Mouse (Mus musculus) effector memory CD4-positive, alpha-beta T cell, adult 7 months (primary cell): ENCODE results near the gene Grrp1. TPM values are rescaled to one million over a fixed set of nuclear protein-coding genes. Genes with fewer than 3 reads are reported as not detected.

ENCODE experiments used
- polyA plus RNA-seq: library from polyadenylated mRNA; unstranded; fragments of 100-300 nt; shearing (Covaris generic); gene quantifications from one replicate; pipeline ENCODE4 v1.2.1, GENCODE M21; 2017

Grrp1 gene
- polyA plus RNA-seq, result not detected

GRCm38 (mm10) chr4:134253722-134254324 is at the start of gene Grrp1:
Gene Grrp1 (minus strand): TSS chr4:134254106.

GRCm38 (mm10) chr4:134287575-134288025 is 33.7 kb upstream of the Grrp1 start, which contains the start of gene Pdik1l:
Gene Pdik1l (minus strand): TSS chr4:134287895.

GRCm38 (mm10) chr4:134246719-134247258 is 7.1 kb downstream of the Grrp1 start, which contains the start of gene Gm30191:
Gene Gm30191 (plus strand): TSS chr4:134246935.

DNA sequence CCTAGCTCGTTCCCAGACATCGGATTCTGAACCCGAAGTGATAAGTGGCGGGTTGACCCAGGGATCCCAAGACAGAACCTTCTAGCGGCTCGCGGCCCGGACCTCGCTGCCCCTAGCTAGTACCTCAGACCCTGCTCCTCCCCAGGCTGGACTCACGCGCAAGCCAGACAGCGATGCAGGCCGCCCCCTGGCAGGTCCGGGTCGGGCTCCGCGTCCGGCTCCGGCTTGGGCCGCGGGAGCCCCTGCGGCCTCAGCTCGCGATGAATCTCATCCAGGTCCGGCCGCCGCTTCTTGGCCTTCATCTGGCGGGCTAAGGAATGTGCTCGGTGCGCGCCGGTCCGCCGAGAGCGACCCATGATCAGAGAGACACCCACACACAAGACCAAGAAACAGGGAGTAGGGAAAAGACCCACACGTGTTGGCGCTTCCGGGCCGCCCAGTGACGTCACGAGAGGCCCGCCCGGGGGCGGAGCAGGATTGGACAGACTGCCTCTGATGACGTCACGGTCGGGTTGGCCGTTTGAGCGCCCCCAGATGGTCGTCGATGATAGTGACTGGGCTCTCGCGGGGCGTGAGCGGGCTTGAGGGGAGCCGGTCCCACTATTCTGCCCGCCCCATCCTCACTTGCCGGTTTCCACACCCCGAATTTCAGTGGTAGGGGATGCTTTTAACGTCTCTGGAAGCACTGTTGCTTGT is 8.6 kb downstream of the Grrp1 start, which contains the start of gene Zfp593:
TSS of gene Zfp593 (minus strand) at position 445 of the 696 bp plus-strand sequence.

DNA sequence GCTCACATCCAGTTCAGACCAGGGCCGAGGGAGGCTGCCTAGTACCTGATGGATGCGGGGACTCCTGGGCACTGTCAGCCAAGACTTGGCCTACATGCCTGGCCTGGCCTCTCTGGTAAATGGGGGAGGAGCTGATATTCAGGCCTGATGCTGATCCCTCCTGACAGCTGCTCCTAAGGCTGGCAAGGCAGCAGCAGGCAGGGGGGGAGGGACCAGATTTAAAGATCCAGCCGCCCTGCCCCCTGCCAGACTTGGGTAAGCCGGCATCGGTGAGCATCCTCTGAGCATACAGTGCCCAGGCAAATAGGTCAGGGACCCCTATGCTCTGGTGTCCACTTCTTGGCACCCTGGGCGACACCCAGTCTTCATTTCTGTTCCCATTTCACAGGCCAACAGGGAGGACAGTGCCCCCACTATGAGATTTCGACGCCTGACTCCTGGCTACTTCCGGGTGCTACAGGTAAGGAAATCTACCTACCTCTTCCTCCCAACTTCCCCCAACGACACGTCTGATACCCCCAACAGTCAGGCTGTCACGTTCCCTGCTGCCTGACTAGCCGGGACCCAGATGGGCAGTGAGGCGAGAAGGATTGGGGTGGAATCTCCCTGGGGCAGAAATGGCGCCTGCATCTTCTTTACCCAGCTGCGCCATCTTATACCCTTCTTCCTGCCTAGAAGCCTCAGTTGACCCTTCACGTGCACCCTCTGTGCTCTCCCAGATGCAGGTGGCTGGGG is 10.2 kb downstream of the Grrp1 start, which contains the start of gene E130218I03Rik:
TSS of gene E130218I03Rik (plus strand) at position 147 of the 735 bp plus-strand sequence.

DNA sequence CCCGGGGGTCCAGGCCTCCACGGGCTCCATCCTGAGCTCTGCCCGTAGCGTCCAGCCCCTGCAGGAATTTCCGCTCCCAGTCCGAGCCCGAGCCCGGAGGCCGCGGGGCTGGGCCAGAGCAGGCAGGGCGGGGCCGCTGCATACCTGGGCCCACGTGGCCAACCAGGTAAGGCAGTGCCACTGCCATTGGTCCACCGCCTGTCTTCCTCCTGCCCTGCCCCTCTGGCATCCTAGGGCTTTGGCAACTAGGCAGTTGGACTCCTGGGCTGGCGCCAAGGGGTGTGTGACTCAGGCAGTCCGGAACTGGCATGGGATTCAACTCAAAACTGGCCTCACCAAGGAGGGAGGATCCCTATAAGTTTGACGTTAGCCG is 15.6 kb downstream of the Grrp1 start, which contains the start of gene Cnksr1:
TSS of gene Cnksr1 (minus strand) at position 121 of the 373 bp plus-strand sequence.

GRCm38 (mm10) chr4:134227194-134227593 is 26.7 kb downstream of the Grrp1 start, which contains the start of gene Catsper4:
Gene Catsper4 (minus strand): TSS chr4:134227383.

DNA sequence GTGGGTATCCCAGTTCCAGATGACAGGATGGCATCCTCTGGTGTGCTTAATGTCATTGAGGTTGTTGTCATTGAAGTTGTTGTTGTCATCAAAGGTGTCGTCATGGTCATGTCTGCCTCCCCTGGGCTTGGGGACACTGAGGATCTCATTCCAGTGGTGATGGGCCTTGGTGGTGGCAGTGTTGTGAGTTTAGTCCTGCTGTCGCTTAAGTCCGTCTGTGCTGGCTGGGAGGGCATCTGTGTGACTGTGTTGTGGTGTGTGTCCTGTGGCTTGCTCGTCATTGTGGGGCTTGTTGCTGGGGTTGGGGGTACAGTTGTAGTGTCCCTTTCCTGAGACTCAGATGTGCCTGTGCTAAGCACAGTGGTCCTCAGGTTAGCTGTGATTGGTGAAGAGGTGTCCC is 51.0 kb downstream of the Grrp1 start, which contains the start of gene Gm7534:
TSS of gene Gm7534 (minus strand) at position 101 of the 400 bp plus-strand sequence.

Other genes starting within 250 kb of the Grrp1 start
- gene Lin28a, start 235.3 kb downstream of the Grrp1 start, polyA plus RNA-seq, result not detected
- gene Zfp683, start 200.3 kb downstream of the Grrp1 start, polyA plus RNA-seq, result 3.5 TPM
- 12.9 TPM for gene Crybg2, start 193.3 kb downstream of the Grrp1 start, polyA plus RNA-seq
- 2,277 TPM for gene Cd52, start 159.0 kb downstream of the Grrp1 start, polyA plus RNA-seq
- 35.9 TPM for gene Ubxn11, start 151.5 kb downstream of the Grrp1 start, polyA plus RNA-seq
- 1,134 TPM for gene Sh3bgrl3, start 125.3 kb downstream of the Grrp1 start, polyA plus RNA-seq
- gene Cep85, start 67.0 kb downstream of the Grrp1 start, polyA plus RNA-seq, result 63.6 TPM
- not detected for gene Gm7534, start 51.1 kb downstream of the Grrp1 start, polyA plus RNA-seq
- not detected for gene Catsper4, start 26.7 kb downstream of the Grrp1 start, polyA plus RNA-seq
- gene Cnksr1, start 15.7 kb downstream of the Grrp1 start, polyA plus RNA-seq, result not detected
- 5.1 TPM for gene E130218I03Rik, start 10.4 kb downstream of the Grrp1 start, polyA plus RNA-seq
- gene Zfp593, start 8.5 kb downstream of the Grrp1 start, polyA plus RNA-seq, result 27.2 TPM
- gene Gm30191, start 7.2 kb downstream of the Grrp1 start, polyA plus RNA-seq, result not detected
- 7.2 TPM for gene Pdik1l, start 33.8 kb upstream of the Grrp1 start, polyA plus RNA-seq
- gene Trim63, start 61.0 kb upstream of the Grrp1 start, polyA plus RNA-seq, result not detected
- not detected for gene Slc30a2, start 89.1 kb upstream of the Grrp1 start, polyA plus RNA-seq
- 0.33 TPM for gene Extl1, start 129.7 kb upstream of the Grrp1 start, polyA plus RNA-seq
- 1.0 TPM for gene Pafah2, start 142.2 kb upstream of the Grrp1 start, polyA plus RNA-seq
- 26.9 TPM for gene Stmn1, start 214.2 kb upstream of the Grrp1 start, polyA plus RNA-seq
- 9.9 TPM for gene Paqr7, start 242.6 kb upstream of the Grrp1 start, polyA plus RNA-seq